8 mouse cellular contexts compared by ENCODE assay signal in the genomic region with DNA sequence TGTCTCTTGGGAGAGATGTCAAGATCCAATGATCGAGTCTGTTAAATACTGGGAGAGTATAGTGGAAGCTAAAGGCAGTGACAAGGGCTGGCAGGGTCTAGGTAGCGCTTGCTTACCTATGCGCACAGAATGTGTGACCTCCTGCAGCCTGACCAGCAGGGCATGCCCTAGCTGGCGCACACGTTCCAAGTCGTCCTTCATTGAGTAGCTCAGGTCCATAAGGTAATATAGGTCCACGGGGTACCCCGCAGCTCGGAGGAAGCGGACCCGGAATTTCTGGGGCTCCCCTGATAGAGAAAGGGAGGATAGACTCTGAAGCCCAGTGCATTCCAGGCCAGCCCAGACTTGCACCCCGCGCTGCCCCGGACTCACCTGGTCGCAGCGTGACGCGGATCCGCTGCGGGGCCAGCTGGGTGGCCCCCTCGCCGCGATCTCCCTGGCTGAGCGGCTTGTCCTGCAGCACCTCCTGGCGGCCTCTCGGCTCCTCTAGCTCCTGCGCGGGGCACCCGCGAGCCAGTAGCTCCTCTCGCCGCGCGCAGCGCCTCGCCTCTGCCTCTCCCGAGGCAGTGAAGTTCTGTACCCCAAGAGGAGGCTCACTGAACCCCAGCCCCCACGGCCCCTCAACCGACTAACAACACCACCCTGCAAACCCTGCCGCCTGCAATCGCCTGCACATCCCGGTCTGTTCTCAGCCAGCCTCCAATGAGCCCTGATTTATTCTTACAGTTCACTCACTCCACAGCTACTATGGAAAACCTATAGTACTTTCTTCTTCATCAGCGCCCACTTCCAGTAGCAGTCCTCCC. TPM values are rescaled to one million over a fixed set of nuclear protein-coding genes. Genes with fewer than 3 reads are reported as not detected.
DNase-seq lines count a peak whose midpoint lies in the region; ATAC-seq and TF ChIP-seq lines count a peak whose summit lies in the region.

No protein-coding gene starts in this region.

- H3K36me3 ChIP-seq in embryonic facial prominence, embryonic 14.5 days (ENCODE audit: control insufficient read depth, insufficient read depth, low read length): no peaks in the 10 kb centered on the region
- H3K36me3 ChIP-seq in heart, embryonic 10.5 days: no peaks in the 10 kb centered on the region
- no peaks in the 10 kb centered on the region for H3K36me3 ChIP-seq in kidney, embryonic 15.5 days
- no peaks in the 10 kb centered on the region for H3K36me3 ChIP-seq in liver, embryonic 14.5 days (replicated peaks; ENCODE audit: control insufficient read depth, insufficient read depth, low read depth)
- no peaks in the 10 kb centered on the region for H3K36me3 ChIP-seq in stomach, embryonic 16.5 days (ENCODE audit: control insufficient read depth, insufficient read depth, low read length)

- H3K27me3 ChIP-seq in embryonic facial prominence, embryonic 14.5 days (replicated peaks; ENCODE audit: control insufficient read depth, insufficient read depth, low read length): peaks cover 11% of the 10 kb centered on the region; the same call in 1 of the 2 replicates
- H3K27me3 ChIP-seq in heart, embryonic 10.5 days (ENCODE audit: insufficient read depth, poor library complexity, severe bottlenecking): peaks cover 34% of the 10 kb centered on the region
- peaks cover 21% of the 10 kb centered on the region for H3K27me3 ChIP-seq in kidney, embryonic 15.5 days
- peaks cover 3% of the 10 kb centered on the region for H3K27me3 ChIP-seq in liver, embryonic 14.5 days (ENCODE audit: control insufficient read depth, insufficient read depth, low read length)
- peaks cover 8% of the 10 kb centered on the region; the same call in 1 of the 2 replicates for H3K27me3 ChIP-seq in stomach, embryonic 16.5 days (ENCODE audit: control insufficient read depth, insufficient read depth, low read length)

- TF ChIP-seq EP300 in liver, embryonic 14.5 days (IDR thresholded peaks at IDR 0.05; ENCODE audit: low read depth): no peak

- no peaks in the 10 kb centered on the region for H3K9me3 ChIP-seq in embryonic facial prominence, embryonic 14.5 days (ENCODE audit: control insufficient read depth, low read length)
- H3K9me3 ChIP-seq in heart, embryonic 10.5 days: no peaks in the 10 kb centered on the region
- no peaks in the 10 kb centered on the region for H3K9me3 ChIP-seq in kidney, embryonic 15.5 days (replicated peaks)
- H3K9me3 ChIP-seq in liver, embryonic 14.5 days (ENCODE audit: control insufficient read depth, low read length): no peaks in the 10 kb centered on the region
- no peaks in the 10 kb centered on the region for H3K9me3 ChIP-seq in stomach, embryonic 16.5 days (replicated peaks; ENCODE audit: control insufficient read depth, low read length)

- peak overlapping the region; percentile 69 for H3K9ac ChIP-seq in embryonic facial prominence, embryonic 14.5 days (ENCODE audit: low read depth, low read length)
- peak overlapping the region; percentile 44 for H3K9ac ChIP-seq in kidney, embryonic 15.5 days
- H3K9ac ChIP-seq in liver, embryonic 14.5 days (replicated peaks): peak overlapping the region; percentile 37; the same call in 1 of the 2 replicates
- H3K9ac ChIP-seq in stomach, embryonic 16.5 days (ENCODE audit: low read length): peak overlapping the region; percentile 76

- H3K4me2 ChIP-seq in embryonic facial prominence, embryonic 14.5 days (ENCODE audit: low read depth, low read length): peak overlapping the region; percentile 95
- peak overlapping the region; percentile 89 for H3K4me2 ChIP-seq in kidney, embryonic 15.5 days
- H3K4me2 ChIP-seq in liver, embryonic 14.5 days (ENCODE audit: low read depth): peak overlapping the region; percentile 82
- H3K4me2 ChIP-seq in stomach, embryonic 16.5 days (ENCODE audit: low read depth, low read length): peak overlapping the region; percentile 92

- peak; percentile 86 to 89 for DNase-seq in B cell, adult 2 months
- DNase-seq in adrenal gland, postnatal 4 days (ENCODE audit: low spot score in 2 of 2): peak; percentile 64 to 66
- peak; percentile 88 for DNase-seq in embryonic facial prominence, embryonic 14.5 days (ENCODE audit: low spot score)
- peak; percentile 87 for DNase-seq in heart, embryonic 10.5 days (ENCODE audit: low spot score)
- DNase-seq in liver, embryonic 14.5 days (ENCODE audit: low read depth in 3 of 3, low spot score in 3 of 3): peak in 1 of 3 experiments; percentile 36
- peak; percentile 64 to 83 for DNase-seq in natural killer cell, adult 2 months (ENCODE audit: low spot score in 2 of 2)

- 4% methylated on average over 30 of the region's 43 CpGs for WGBS in embryonic facial prominence, embryonic 14.5 days
- WGBS in heart, embryonic 10.5 days: 3% methylated on average over 43 of the region's 43 CpGs
- 3% methylated on average over 43 of the region's 43 CpGs for WGBS in kidney, embryonic 15.5 days
- WGBS in liver, embryonic 14.5 days (ENCODE audit: insufficient replicate concordance): 3% methylated on average over 43 of the region's 43 CpGs
- 3% methylated on average over 43 of the region's 43 CpGs for WGBS in stomach, embryonic 16.5 days

- TF ChIP-seq CTCF in liver, embryonic 14.5 days (IDR thresholded peaks at IDR 0.05; ENCODE audit: low read depth): peak; percentile 85

- H3K4me1 ChIP-seq in embryonic facial prominence, embryonic 14.5 days (ENCODE audit: control insufficient read depth, insufficient read depth, low read length): no peaks in the 10 kb centered on the region; the same call in 1 of the 2 replicates
- peaks cover 15% of the 10 kb centered on the region for H3K4me1 ChIP-seq in heart, embryonic 10.5 days
- peaks cover 13% of the 10 kb centered on the region for H3K4me1 ChIP-seq in kidney, embryonic 15.5 days
- peaks cover 3 to 11% of the 10 kb centered on the region in 2 experiments for H3K4me1 ChIP-seq in liver, embryonic 14.5 days (replicated peaks; ENCODE audit: control insufficient read depth in 2 of 2, insufficient read depth in 2 of 2, low read length in 1 of 2)
- peaks cover 10% of the 10 kb centered on the region for H3K4me1 ChIP-seq in stomach, embryonic 16.5 days (ENCODE audit: control insufficient read depth, insufficient read depth, low read length)

- peak; percentile 91 for ATAC-seq in embryonic facial prominence, embryonic 14.5 days (ENCODE audit: low read depth)
- peak; percentile 88 for ATAC-seq in kidney, embryonic 15.5 days (replicated peaks; ENCODE audit: low FRiP score)
- ATAC-seq in liver, embryonic 14.5 days (ENCODE audit: insufficient read depth): peak; percentile 72
- ATAC-seq in stomach, embryonic 16.5 days (ENCODE audit: insufficient read depth, low FRiP score): peak; percentile 90

- H3K4me3 ChIP-seq in embryonic facial prominence, embryonic 14.5 days (ENCODE audit: low read depth, low read length): peak overlapping the region; percentile 47
- H3K4me3 ChIP-seq in heart, embryonic 10.5 days: peak overlapping the region; percentile 63
- peak overlapping the region; percentile 49 for H3K4me3 ChIP-seq in kidney, embryonic 15.5 days (replicated peaks)
- peak overlapping the region; percentile 39 to 42 for H3K4me3 ChIP-seq in liver, embryonic 14.5 days (ENCODE audit: insufficient read depth in 1 of 2, low read depth in 2 of 2, low read length in 2 of 2)
- H3K4me3 ChIP-seq in stomach, embryonic 16.5 days (replicated peaks; ENCODE audit: low read length): peak overlapping the region; percentile 51

- H3K27ac ChIP-seq in embryonic facial prominence, embryonic 14.5 days (replicated peaks; ENCODE audit: low read depth, low read length): no peak overlapping the region
- peak overlapping the region; percentile 47; the same call in 1 of the 2 replicates for H3K27ac ChIP-seq in heart, embryonic 10.5 days
- H3K27ac ChIP-seq in kidney, embryonic 15.5 days: no peak overlapping the region
- H3K27ac ChIP-seq in liver, embryonic 14.5 days: no peak overlapping the region
- H3K27ac ChIP-seq in stomach, embryonic 16.5 days (ENCODE audit: low read length): no peak overlapping the region

RNA-seq across cellular contexts. Expression of a gene that starts 7.4 kb away (rescaled TPM):
- total RNA-seq in adrenal gland, postnatal 4 days (2021): 1 to 10 TPM; 1.1 to 3.6 TPM
- polyA plus RNA-seq in embryonic facial prominence, embryonic 14.5 days (2014; fragmentation: Nextera tagmentation; extraction: Ambion mirVana): 2.1 and 4.1 TPM in 2 replicates
- polyA plus RNA-seq in heart, embryonic 10.5 days (2016; fragmentation: Nextera tagmentation; extraction: Ambion mirVana): 0.22 and 1.5 TPM in 2 replicates
- 1.4 TPM in 2 replicates for polyA plus RNA-seq in kidney, embryonic 15.5 days (2015; fragmentation: Nextera tagmentation; extraction: Ambion mirVana)
- polyA plus RNA-seq in liver, embryonic 14.5 days (2012; rRNA removed): 1.6 and 2.7 TPM in 2 replicates
- 5.6 and 5.7 TPM in 2 replicates for polyA plus RNA-seq in liver, embryonic 14.5 days (2014; fragmentation: Nextera tagmentation; extraction: Ambion mirVana)
- polyA plus RNA-seq in stomach, embryonic 16.5 days (2015; fragmentation: Nextera tagmentation; extraction: Ambion mirVana): 5.6 and 6.3 TPM in 2 replicates

RNA-seq across cellular contexts. Expression of a gene that starts 19.9 kb away (rescaled TPM):
- 100 to 1,000 TPM in 1 of 2 experiments, 10 to 100 TPM in 1; 90.0 to 106 TPM for total RNA-seq in adrenal gland, postnatal 4 days (2021)
- polyA plus RNA-seq in embryonic facial prominence, embryonic 14.5 days (2014; fragmentation: Nextera tagmentation; extraction: Ambion mirVana): 63.6 and 66.8 TPM in 2 replicates
- 36.1 and 41.0 TPM in 2 replicates for polyA plus RNA-seq in heart, embryonic 10.5 days (2016; fragmentation: Nextera tagmentation; extraction: Ambion mirVana)
- 95.2 and 112 TPM in 2 replicates for polyA plus RNA-seq in kidney, embryonic 15.5 days (2015; fragmentation: Nextera tagmentation; extraction: Ambion mirVana)
- 14.9 and 17.9 TPM in 2 replicates for polyA plus RNA-seq in liver, embryonic 14.5 days (2012; rRNA removed)
- 22.6 and 24.0 TPM in 2 replicates for polyA plus RNA-seq in liver, embryonic 14.5 days (2014; fragmentation: Nextera tagmentation; extraction: Ambion mirVana)
- 47.3 and 50.9 TPM in 2 replicates for polyA plus RNA-seq in stomach, embryonic 16.5 days (2015; fragmentation: Nextera tagmentation; extraction: Ambion mirVana)

RNA-seq across cellular contexts. Expression of a gene that starts 21.3 kb away (rescaled TPM):
- 100 to 1,000 TPM; 131 to 134 TPM for total RNA-seq in adrenal gland, postnatal 4 days (2021)
- polyA plus RNA-seq in embryonic facial prominence, embryonic 14.5 days (2014; fragmentation: Nextera tagmentation; extraction: Ambion mirVana): 48.6 and 49.8 TPM in 2 replicates
- polyA plus RNA-seq in heart, embryonic 10.5 days (2016; fragmentation: Nextera tagmentation; extraction: Ambion mirVana): 35.7 and 50.1 TPM in 2 replicates
- 72.7 and 77.1 TPM in 2 replicates for polyA plus RNA-seq in kidney, embryonic 15.5 days (2015; fragmentation: Nextera tagmentation; extraction: Ambion mirVana)
- 10.2 and 14.9 TPM in 2 replicates for polyA plus RNA-seq in liver, embryonic 14.5 days (2012; rRNA removed)
- polyA plus RNA-seq in liver, embryonic 14.5 days (2014; fragmentation: Nextera tagmentation; extraction: Ambion mirVana): 11.7 and 12.0 TPM in 2 replicates
- polyA plus RNA-seq in stomach, embryonic 16.5 days (2015; fragmentation: Nextera tagmentation; extraction: Ambion mirVana): 46.0 and 49.6 TPM in 2 replicates

RNA-seq across cellular contexts. Expression of a gene that starts 32.9 kb away (rescaled TPM):
- 10 to 100 TPM; 24.8 to 28.6 TPM for total RNA-seq in adrenal gland, postnatal 4 days (2021)
- polyA plus RNA-seq in embryonic facial prominence, embryonic 14.5 days (2014; fragmentation: Nextera tagmentation; extraction: Ambion mirVana): 73.8 and 75.3 TPM in 2 replicates
- polyA plus RNA-seq in heart, embryonic 10.5 days (2016; fragmentation: Nextera tagmentation; extraction: Ambion mirVana): 11.3 and 17.3 TPM in 2 replicates
- polyA plus RNA-seq in kidney, embryonic 15.5 days (2015; fragmentation: Nextera tagmentation; extraction: Ambion mirVana): 27.9 and 30.3 TPM in 2 replicates
- 2.3 and 2.5 TPM in 2 replicates for polyA plus RNA-seq in liver, embryonic 14.5 days (2012; rRNA removed)
- polyA plus RNA-seq in liver, embryonic 14.5 days (2014; fragmentation: Nextera tagmentation; extraction: Ambion mirVana): 1.9 and 2.1 TPM in 2 replicates
- 41.2 and 48.6 TPM in 2 replicates for polyA plus RNA-seq in stomach, embryonic 16.5 days (2015; fragmentation: Nextera tagmentation; extraction: Ambion mirVana)

RNA-seq across cellular contexts. Expression of a gene that starts 46.0 kb away (rescaled TPM):
- total RNA-seq in adrenal gland, postnatal 4 days (2021): under 1 TPM; 0.17 to 0.31 TPM
- polyA plus RNA-seq in embryonic facial prominence, embryonic 14.5 days (2014; fragmentation: Nextera tagmentation; extraction: Ambion mirVana): 0.71 and 1.1 TPM in 2 replicates
- 0.23 TPM in 1 of 2 replicates, not detected in the other for polyA plus RNA-seq in heart, embryonic 10.5 days (2016; fragmentation: Nextera tagmentation; extraction: Ambion mirVana)
- 0.44 and 0.55 TPM in 2 replicates for polyA plus RNA-seq in kidney, embryonic 15.5 days (2015; fragmentation: Nextera tagmentation; extraction: Ambion mirVana)
- polyA plus RNA-seq in liver, embryonic 14.5 days (2012; rRNA removed): 0.04 TPM in 1 of 2 replicates, not detected in the other
- 0.04 TPM in 1 of 2 replicates, not detected in the other for polyA plus RNA-seq in liver, embryonic 14.5 days (2014; fragmentation: Nextera tagmentation; extraction: Ambion mirVana)
- polyA plus RNA-seq in stomach, embryonic 16.5 days (2015; fragmentation: Nextera tagmentation; extraction: Ambion mirVana): 0.16 and 0.28 TPM in 2 replicates
